Comparison of ENCODE assay signal across 8 mouse cellular contexts in genomic region chr17:80060151-80060550, GRCm38 (mm10). TPM values are rescaled to one million over a fixed set of nuclear protein-coding genes. Genes with fewer than 3 reads are reported as not detected.
A peak's percentile ranks its signal among the peaks of the same experiment; 100 is the strongest.
DNase-seq lines count a peak whose midpoint lies in the region; ATAC-seq and TF ChIP-seq lines count a peak whose summit lies in the region.

No protein-coding gene starts in this region.

- H3K27me3 ChIP-seq in heart, embryonic 10.5 days (ENCODE audit: insufficient read depth, poor library complexity, severe bottlenecking): no peaks in the 10 kb centered on the region
- H3K27me3 ChIP-seq in embryonic facial prominence, embryonic 13.5 days: no peaks in the 10 kb centered on the region
- no peaks in the 10 kb centered on the region for H3K27me3 ChIP-seq in kidney, adult 2 months (replicated peaks; ENCODE audit: control insufficient read depth, insufficient read depth, low read length)
- no peaks in the 10 kb centered on the region for H3K27me3 ChIP-seq in midbrain, embryonic 14.5 days (ENCODE audit: control insufficient read depth, insufficient read depth, low read length)
- no peaks in the 10 kb centered on the region for H3K27me3 ChIP-seq in thymus, adult 2 months (ENCODE audit: control insufficient read depth, insufficient read depth, low read length)

- intact Hi-C loops in heart, postnatal 10 days (cut with DNase I): loop anchor here (5.0 kb wide), 1 partner anchor 67 kb away; the partner anchor contains the start of gene Galm

- peak overlapping the region; percentile 98; the same call in 1 of the 2 replicates for H3K27ac ChIP-seq in heart, embryonic 10.5 days
- H3K27ac ChIP-seq in embryonic facial prominence, embryonic 13.5 days: no peak overlapping the region
- no peak overlapping the region for H3K27ac ChIP-seq in kidney, adult 2 months (ENCODE audit: insufficient read depth, low read depth, low read length)
- no peak overlapping the region for H3K27ac ChIP-seq in midbrain, embryonic 14.5 days (replicated peaks; ENCODE audit: low read depth, low read length)
- H3K27ac ChIP-seq in thymus, adult 2 months (ENCODE audit: control insufficient read depth, insufficient read depth, low read length): no peak overlapping the region

- H3K9me3 ChIP-seq in heart, embryonic 10.5 days: no peaks in the 10 kb centered on the region
- H3K9me3 ChIP-seq in embryonic facial prominence, embryonic 13.5 days: no peaks in the 10 kb centered on the region
- no peaks in the 10 kb centered on the region for H3K9me3 ChIP-seq in midbrain, embryonic 14.5 days (ENCODE audit: control insufficient read depth, low read length)

- DNase-seq in heart, embryonic 10.5 days (ENCODE audit: low spot score): no peak
- no peak for DNase-seq in heart, postnatal 10 days
- DNase-seq in kidney, adult 2 months: peak; percentile 67
- DNase-seq in midbrain, embryonic 14.5 days: no peak
- no peak for DNase-seq in thymus, adult 2 months
- no peak for DNase-seq in ovary, postnatal 10 days (ENCODE audit: low spot score)

- ATAC-seq in embryonic facial prominence, embryonic 13.5 days (ENCODE audit: insufficient number of reproducible peaks, insufficient read depth, low FRiP score, low TSS enrichment, low read depth): no peak
- ATAC-seq in midbrain, embryonic 14.5 days (ENCODE audit: low FRiP score, low TSS enrichment): no peak
- ATAC-seq in megakaryocyte-erythroid progenitor cell, adult 5-6 weeks (replicated peaks; ENCODE audit: low FRiP score, low TSS enrichment, poor library complexity, severe bottlenecking): no peak

- TF ChIP-seq POLR2A in kidney, adult 2 months (IDR thresholded peaks at IDR 0.05; ENCODE audit: low read depth, low read length): no peak
- no peak for TF ChIP-seq POLR2A in thymus, adult 2 months (IDR thresholded peaks at IDR 0.05; ENCODE audit: control insufficient read depth, extremely low read depth, insufficient read depth, low read length, poor library complexity)

- no peak for TF ChIP-seq CTCF in kidney, adult 2 months (conservative IDR thresholded peaks at IDR 0.05; ENCODE audit: insufficient read depth, insufficient read length, low read depth, low read length)
- TF ChIP-seq CTCF in thymus, adult 2 months (IDR thresholded peaks at IDR 0.05; ENCODE audit: borderline replicate concordance, control insufficient read depth, extremely low read depth, insufficient read depth, low read length, poor library complexity): no peak

- peak overlapping the region; percentile 99 for H3K9ac ChIP-seq in embryonic facial prominence, embryonic 13.5 days
- H3K9ac ChIP-seq in midbrain, embryonic 14.5 days (replicated peaks; ENCODE audit: low read length): peak overlapping the region; percentile 28; the same call in 1 of the 2 replicates

- peaks cover 3% of the 10 kb centered on the region; the same call in 1 of the 2 replicates for H3K36me3 ChIP-seq in heart, embryonic 10.5 days
- peaks cover 6% of the 10 kb centered on the region; the same call in 1 of the 2 replicates for H3K36me3 ChIP-seq in embryonic facial prominence, embryonic 13.5 days
- no peaks in the 10 kb centered on the region for H3K36me3 ChIP-seq in kidney, adult 2 months (ENCODE audit: control insufficient read depth, insufficient read depth, low read length)
- no peaks in the 10 kb centered on the region for H3K36me3 ChIP-seq in midbrain, embryonic 14.5 days (ENCODE audit: control insufficient read depth, insufficient read depth, low read length)
- no peaks in the 10 kb centered on the region for H3K36me3 ChIP-seq in thymus, adult 2 months (ENCODE audit: control insufficient read depth, insufficient read depth, low read length)

- peak overlapping the region; percentile 85 for H3K4me3 ChIP-seq in heart, embryonic 10.5 days
- peak overlapping the region; percentile 97 for H3K4me3 ChIP-seq in embryonic facial prominence, embryonic 13.5 days
- no peak overlapping the region for H3K4me3 ChIP-seq in kidney, adult 2 months (ENCODE audit: insufficient read depth, low read depth, low read length)
- H3K4me3 ChIP-seq in midbrain, embryonic 14.5 days (replicated peaks; ENCODE audit: low read depth, low read length): peak overlapping the region; percentile 96
- no peak overlapping the region for H3K4me3 ChIP-seq in thymus, adult 2 months (ENCODE audit: control insufficient read depth, insufficient read depth, low read length)

- 20% methylated on average over 5 of the region's 5 CpGs for WGBS in heart, embryonic 10.5 days
- 12% methylated on average over 5 of the region's 5 CpGs for WGBS in embryonic facial prominence, embryonic 13.5 days
- WGBS in kidney, adult 2 months: 13% methylated on average over 5 of the region's 5 CpGs
- WGBS in midbrain, embryonic 14.5 days: 11% methylated on average over 5 of the region's 5 CpGs
- 78% methylated on average over 5 of the region's 5 CpGs for WGBS in thymus, adult 2 months

- H3K4me1 ChIP-seq in heart, embryonic 10.5 days: peaks cover 20% of the 10 kb centered on the region
- peaks cover 28% of the 10 kb centered on the region for H3K4me1 ChIP-seq in embryonic facial prominence, embryonic 13.5 days
- H3K4me1 ChIP-seq in kidney, adult 2 months (ENCODE audit: control insufficient read depth, insufficient read depth, low read length): peaks cover 11% of the 10 kb centered on the region
- H3K4me1 ChIP-seq in midbrain, embryonic 14.5 days (ENCODE audit: control insufficient read depth, insufficient read depth, low read length): peaks cover 37% of the 10 kb centered on the region
- peaks cover 5% of the 10 kb centered on the region for H3K4me1 ChIP-seq in thymus, adult 2 months (replicated peaks; ENCODE audit: control insufficient read depth, insufficient read depth, low read length)

- H3K4me2 ChIP-seq in embryonic facial prominence, embryonic 13.5 days: peak overlapping the region; percentile 85
- H3K4me2 ChIP-seq in midbrain, embryonic 14.5 days (ENCODE audit: low read length): peak overlapping the region; percentile 76

RNA-seq across cellular contexts. Expression of gene Hnrnpll, which starts 2.0 kb away (rescaled TPM):
- 52.2 and 76.3 TPM in 2 replicates for polyA plus RNA-seq in heart, embryonic 10.5 days (2016; fragmentation: Nextera tagmentation; extraction: Ambion mirVana)
- 10 to 100 TPM; 36.3 to 37.8 TPM for total RNA-seq in heart, postnatal 10 days (2021)
- 70.0 and 71.3 TPM in 2 replicates for polyA plus RNA-seq in embryonic facial prominence, embryonic 13.5 days (2015; fragmentation: Nextera tagmentation; extraction: Ambion mirVana)
- polyA plus RNA-seq in kidney, adult 2 months (2012; rRNA removed): 11.7 and 13.1 TPM in 2 replicates
- 68.2 and 76.7 TPM in 2 replicates for polyA plus RNA-seq in midbrain, embryonic 14.5 days (2014; fragmentation: Nextera tagmentation; extraction: Ambion mirVana)
- 30.5 and 37.8 TPM in 2 replicates for polyA plus RNA-seq in thymus, adult 2 months (2012; rRNA removed)
- 79.4 and 80.8 TPM in 2 replicates for total RNA-seq in megakaryocyte-erythroid progenitor cell, adult 5-6 weeks (2014; fragmentation: Nextera tagmentation)
- total RNA-seq in megakaryocyte-erythroid progenitor cell, adult 5-6 weeks (2017): 63.8 and 72.3 TPM in 2 replicates

Comparison
In these comparisons a context has a peak if more than half of its experiments do, and no peak if none do; other contexts are left out.
1. H3K4me3 ChIP-seq: peak in heart, embryonic 10.5 days (single experiment), embryonic facial prominence, embryonic 13.5 days (single experiment) and midbrain, embryonic 14.5 days (single experiment); none in kidney, adult 2 months (single experiment) and thymus, adult 2 months (single experiment).